Mouse (Mus musculus) cerebellum, adult 2 months (tissue): ENCODE measurements at regions not wholly inside any gene's neighbourhood (a gene's known extent, or its start where the extent isn't known, plus 50 kb on each side); places are given as distances from the start of the nearest gene placed in this dataset.

Experiments
- DNase-seq, 2 experiments: peaks; one replicate each; pipeline ENCODE4 v3.0.0; 2021
- H3K27ac ChIP-seq: fragments of 200-500 bp; 2 replicates; pipeline ENCODE4 v1.5.1; 2012; ENCODE audit warnings: low read length, control low read depth, inconsistent platforms; ENCODE audit not compliant: insufficient read depth
- H3K27me3 ChIP-seq: fragments of 200-500 bp; 2 replicates; pipeline ENCODE4 v1.6.1; 2012; ENCODE audit warnings: inconsistent platforms, mild to moderate bottlenecking, low read length, moderate library complexity; ENCODE audit not compliant: control insufficient read depth, insufficient read depth
- H3K4me1 ChIP-seq: fragments of 200-500 bp; 2 replicates; pipeline ENCODE4 v1.6.1; 2011; ENCODE audit warnings: low read length; ENCODE audit not compliant: control insufficient read depth, insufficient read depth
- H3K4me3 ChIP-seq: fragments of 200-500 bp; replicated peaks from 2 replicates; pipeline ENCODE3; 2011; ENCODE audit warnings: mild to moderate bottlenecking, low read depth, low read length, control low read depth; ENCODE audit not compliant: insufficient read depth
- CTCF ChIP-seq: fragments of 200-500 bp; IDR thresholded peaks from 2 replicates; pipeline ENCODE4 v1.5.1; 2011; ENCODE audit warnings: low read depth, mild to moderate bottlenecking, control low read depth, low read length, moderate library complexity, borderline replicate concordance; ENCODE audit not compliant: insufficient read depth
- POLR2A ChIP-seq: fragments of 200-500 bp; IDR thresholded peaks from 2 replicates; pipeline ENCODE4 v1.6.1; 2011; ENCODE audit warnings: low read length, control low read depth, borderline replicate concordance; ENCODE audit not compliant: insufficient read depth
- WGBS: fragments of 180-500 bp; shearing (Covaris S2); methylation state at CpG from one replicate; pipeline ENCODE4 v1.1.7; 2018; 5-methylcytosine and 5-hydroxymethylcytosine counted together

- Histone ChIP-seq H3K27ac (no peak overlapping the region), H3K27me3 (no peaks in the 10 kb centered on the region), H3K4me3 (no peak overlapping the region), H3K4me1 (peaks cover 2% of the 10 kb centered on the region; the same call in 1 of the 2 replicates)
- no peak for TF ChIP-seq CTCF
- no peak for TF ChIP-seq POLR2A
- peak in 1 of 2 experiments; percentile 66 for DNase-seq
- WGBS: 9% methylated on average over 4 of the region's 4 CpGs
Observed at GRCm38 (mm10) chr8:98955803-98956202, 460.5 kb downstream of the Cdh8 start.

GRCm38 (mm10) chr8:98913159-98913777, 503.0 kb downstream of the Cdh8 start:
- no peak overlapping the region for H3K4me3 ChIP-seq
- TF ChIP-seq CTCF (no peak), POLR2A (no peak)
- H3K27me3 ChIP-seq: no peaks in the 10 kb centered on the region
- H3K4me1 ChIP-seq: no peaks in the 10 kb centered on the region
- whole genome bisulfite sequencing: 92% methylated on average over 3 of the region's 3 CpGs
- DNase-seq: no peak
- H3K27ac ChIP-seq: no peak overlapping the region

- peak in 1 of 2 experiments; percentile 50 for DNase-seq
- Histone ChIP-seq H3K27me3 (no peaks in the 10 kb centered on the region), H3K27ac (no peak overlapping the region), H3K4me1 (no peaks in the 10 kb centered on the region), H3K4me3 (no peak overlapping the region)
- 37% methylated on average over 4 of the region's 4 CpGs for WGBS
- TF ChIP-seq CTCF (no peak), POLR2A (no peak)
Observed at GRCm38 (mm10) chr8:98893331-98893730, 522.9 kb downstream of the Cdh8 start.

DNA sequence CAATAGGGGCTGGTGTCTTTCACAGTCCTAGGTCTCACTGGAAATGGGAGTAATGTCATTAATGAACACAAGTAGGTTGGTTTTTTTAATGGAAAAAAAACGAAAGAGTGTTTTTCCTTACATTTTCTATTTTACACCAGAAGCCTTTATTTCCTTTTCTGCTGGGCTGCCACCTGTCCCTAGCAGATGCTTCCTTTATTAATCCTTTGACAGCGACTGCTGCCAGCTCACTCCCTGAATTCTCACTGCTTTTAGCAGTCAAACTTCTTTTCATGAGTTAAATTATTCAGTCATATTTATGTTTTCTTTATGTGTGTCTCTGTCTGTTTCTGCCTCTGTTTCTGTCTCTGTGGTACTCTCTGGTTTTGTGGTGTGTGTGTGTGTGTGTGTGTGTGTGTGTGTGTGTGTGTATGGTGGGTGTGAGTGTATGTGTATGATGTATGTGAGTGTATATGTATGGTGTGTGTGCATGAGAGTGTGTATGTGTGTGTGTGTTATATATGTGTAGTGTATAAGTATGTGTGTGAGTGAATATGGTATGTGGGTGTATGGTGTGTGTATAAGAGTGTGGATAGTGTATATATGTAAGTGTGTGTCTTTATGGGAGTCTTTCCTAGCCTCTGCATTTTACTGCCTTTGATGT, 554.5 kb downstream of the Cdh8 start:
- H3K4me1 ChIP-seq: peaks cover 7% of the 10 kb centered on the region
- H3K4me3 ChIP-seq: no peak overlapping the region
- no peaks in the 10 kb centered on the region for H3K27me3 ChIP-seq
- peak; percentile 80 to 91 for DNase-seq
- 10% methylated on average over 2 of the region's 2 CpGs for WGBS
- TF ChIP-seq POLR2A (no peak), CTCF (no peak)
- no peak overlapping the region; the same call in 1 of the 2 replicates for H3K27ac ChIP-seq

DNA sequence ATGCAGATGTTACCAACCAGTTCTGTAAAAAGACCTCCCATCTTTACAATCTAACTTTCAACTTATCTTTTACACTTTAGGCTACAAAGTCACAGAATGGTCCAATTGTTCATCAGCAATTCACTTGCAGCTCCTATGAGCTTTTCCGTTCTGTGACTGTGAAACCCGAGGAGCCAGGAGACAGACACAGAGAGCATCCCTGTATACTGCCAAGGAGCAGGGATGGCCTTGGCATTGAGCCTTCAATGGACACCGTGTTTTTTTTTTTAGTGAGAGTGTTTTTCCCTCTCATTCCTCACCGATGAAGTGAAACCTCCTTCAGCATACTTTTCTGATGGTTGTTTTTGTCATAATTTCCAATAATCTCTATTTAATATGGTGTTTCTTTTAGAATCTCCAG, 555.1 kb downstream of the Cdh8 start:
- DNase-seq: peak; percentile 70 to 90
- H3K4me3 ChIP-seq: no peak overlapping the region
- H3K27me3 ChIP-seq: no peaks in the 10 kb centered on the region
- no peak for TF ChIP-seq POLR2A
- no peak for TF ChIP-seq CTCF
- 4% methylated on average over 4 of the region's 4 CpGs for WGBS
- H3K27ac ChIP-seq: peak overlapping the region; percentile 3; the same call in 1 of the 2 replicates
- H3K4me1 ChIP-seq: peaks cover 7% of the 10 kb centered on the region

- Histone ChIP-seq H3K27ac (peak overlapping the region; percentile 93), H3K27me3 (no peaks in the 10 kb centered on the region), H3K4me1 (peaks cover 7% of the 10 kb centered on the region), H3K4me3 (no peak overlapping the region)
- TF ChIP-seq POLR2A (no peak), CTCF (no peak)
- whole genome bisulfite sequencing: 75% methylated on average over 5 of the region's 5 CpGs
- DNase-seq: peak in 1 of 2 experiments; percentile 23
Observed at GRCm38 (mm10) chr8:98860416-98860815, 555.9 kb downstream of the Cdh8 start.

DNA sequence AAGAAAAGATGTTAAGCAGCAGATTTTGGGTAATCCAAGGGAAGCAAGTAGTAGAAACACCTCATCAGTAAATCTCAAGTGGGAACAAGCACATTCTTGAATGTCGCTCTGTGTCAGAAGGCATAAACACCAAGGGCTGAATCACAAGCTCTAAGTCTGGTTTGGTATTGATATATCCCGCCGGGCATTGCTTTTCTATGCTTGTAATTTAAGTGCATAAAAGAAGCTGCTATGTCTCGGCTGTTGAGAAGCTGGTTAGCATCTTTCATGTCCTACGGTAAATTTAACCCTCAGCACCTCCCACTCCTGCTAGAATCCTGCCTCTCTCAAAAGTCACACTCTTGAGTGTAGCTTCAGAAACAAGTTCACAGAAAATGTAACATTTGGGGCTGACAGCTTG, 586.8 kb downstream of the Cdh8 start:
- 89% methylated on average over 5 of the region's 5 CpGs for WGBS
- no peak for DNase-seq

GRCm38 (mm10) chr8:98829006-98829405, 587.3 kb downstream of the Cdh8 start:
- H3K27me3 ChIP-seq: no peaks in the 10 kb centered on the region
- H3K4me3 ChIP-seq: no peak overlapping the region
- 19% methylated on average over 4 of the region's 4 CpGs for WGBS
- H3K27ac ChIP-seq: no peak overlapping the region
- H3K4me1 ChIP-seq: no peaks in the 10 kb centered on the region
- no peak for TF ChIP-seq CTCF
- TF ChIP-seq POLR2A: no peak
- DNase-seq: peak; percentile 21 to 42

More for the DNA sequence above, 586.8 kb downstream of the Cdh8 start:
- no peak overlapping the region for H3K4me3 ChIP-seq
- H3K27me3 ChIP-seq: no peaks in the 10 kb centered on the region
- TF ChIP-seq POLR2A (no peak), CTCF (no peak)
- no peak overlapping the region for H3K27ac ChIP-seq
- no peaks in the 10 kb centered on the region for H3K4me1 ChIP-seq
